Mouse (Mus musculus) kidney, adult 9 months (tissue): ENCODE measurements at regions not wholly inside any gene's neighbourhood (a gene's known extent, or its start where the extent isn't known, plus 50 kb on each side); places are given as distances from the start of the nearest gene placed in this dataset.
A peak's percentile ranks its signal among the peaks of the same experiment; 100 is the strongest.
"Not testable (repeated sequence)": the region's sequence is repeated elsewhere in the genome, so short reads cannot be mapped to it uniquely, and the experiment has no call there.

Source experiments
- DNase-seq: peaks from one replicate; pipeline ENCODE4 v3.0.0; 2022

- no peak for DNase-seq
Observed at GRCm38 (mm10) chr4:81712378-81712777, 269.8 kb upstream of the Mpdz start.

- no peak for DNase-seq
Observed at GRCm38 (mm10) chr4:81695182-81695581, 252.6 kb upstream of the Mpdz start.

GRCm38 (mm10) chr4:81677205-81677604, 234.6 kb upstream of the Mpdz start:
- no peak for DNase-seq

GRCm38 (mm10) chr4:81674871-81675270, 232.3 kb upstream of the Mpdz start:
- no peak for DNase-seq

GRCm38 (mm10) chr4:81673398-81674265, 231.0 kb upstream of the Mpdz start:
- no peak for DNase-seq

- no peak for DNase-seq
Observed at GRCm38 (mm10) chr4:81671986-81672385, 229.4 kb upstream of the Mpdz start.

GRCm38 (mm10) chr4:81669181-81669580, 226.6 kb upstream of the Mpdz start:
- no peak for DNase-seq

GRCm38 (mm10) chr4:81661096-81661495, 218.5 kb upstream of the Mpdz start:
- DNase-seq = peak; percentile 70

- DNase-seq = no peak
Observed at GRCm38 (mm10) chr4:81628496-81628828, 185.8 kb upstream of the Mpdz start.

GRCm38 (mm10) chr4:81627714-81628495, 185.3 kb upstream of the Mpdz start:
- DNase-seq = no peak

GRCm38 (mm10) chr4:81625348-81625934, 182.8 kb upstream of the Mpdz start:
- no peak for DNase-seq

- DNase-seq = no peak
Observed at GRCm38 (mm10) chr4:81624111-81624510, 181.5 kb upstream of the Mpdz start.

- peak; percentile 81 for DNase-seq
Observed at GRCm38 (mm10) chr4:81621391-81622137, 178.9 kb upstream of the Mpdz start.

GRCm38 (mm10) chr4:81617191-81617590, 174.6 kb upstream of the Mpdz start:
- DNase-seq = peak; percentile 58

GRCm38 (mm10) chr4:81611191-81611590, 168.6 kb upstream of the Mpdz start:
- DNase-seq = no peak

GRCm38 (mm10) chr4:81600396-81600795, 157.8 kb upstream of the Mpdz start:
- DNase-seq = no peak

GRCm38 (mm10) chr4:81597390-81597789, 154.8 kb upstream of the Mpdz start:
- DNase-seq = no peak

- DNase-seq = not testable (repeated sequence)
Observed at GRCm38 (mm10) chr4:81593431-81593830, 150.8 kb upstream of the Mpdz start.

- no peak for DNase-seq
Observed at GRCm38 (mm10) chr4:81582546-81582945, 139.9 kb upstream of the Mpdz start.

GRCm38 (mm10) chr4:81580553-81580952, 137.9 kb upstream of the Mpdz start:
- no peak for DNase-seq

GRCm38 (mm10) chr4:81579389-81580110, 136.9 kb upstream of the Mpdz start:
- no peak for DNase-seq

GRCm38 (mm10) chr4:81578981-81579380, 136.4 kb upstream of the Mpdz start:
- DNase-seq = no peak
